Mouse (Mus musculus) myocyte (in vitro differentiated cells): ENCODE results near the gene Fgf2. TPM values are rescaled to one million over a fixed set of nuclear protein-coding genes. Genes with fewer than 3 reads are reported as not detected.

Experiments used
- H3K27me3 ChIP-seq: one replicate; pipeline ENCODE4 v1.6.1; 2011; ENCODE audit not compliant: control insufficient read depth, insufficient read depth, insufficient read length
- H3K36me3 ChIP-seq: one replicate; pipeline ENCODE4 v1.6.1; 2011; ENCODE audit not compliant: control insufficient read depth, insufficient read depth
- H3K4me2 ChIP-seq: one replicate; pipeline ENCODE4 v1.6.1; 2011; ENCODE audit warnings: low read depth, control low read depth
- H3K4me3 ChIP-seq: one replicate; pipeline ENCODE4 v1.5.1; 2011; ENCODE audit warnings: mild to moderate bottlenecking, control low read depth, moderate library complexity
- H3K79me2 ChIP-seq: one replicate; pipeline ENCODE4 v1.6.1; 2011; ENCODE audit not compliant: control insufficient read depth, insufficient read depth
- H3ac ChIP-seq: one replicate; pipeline ENCODE4 v1.6.1; 2011; ENCODE audit not compliant: control insufficient read depth, insufficient read length
- CEBPB ChIP-seq: IDR thresholded peaks from 2 replicates; pipeline ENCODE4 v1.6.1; 2011; ENCODE audit warnings: mild to moderate bottlenecking, moderate library complexity; ENCODE audit not compliant: poor library complexity, insufficient read depth, severe bottlenecking
- E2F4 ChIP-seq: IDR thresholded peaks from one replicate; pipeline ENCODE4 v1.6.1; 2011; ENCODE audit warnings: mild to moderate bottlenecking, control low read depth, moderate library complexity; ENCODE audit not compliant: insufficient read depth
- MAX ChIP-seq: IDR thresholded peaks from one replicate; pipeline ENCODE4 v1.6.1; 2011; ENCODE audit warnings: low read depth, mild to moderate bottlenecking, control low read depth
- MYOD1 ChIP-seq, 3 experiments: IDR thresholded peaks; one replicate each; pipeline ENCODE4 v1.6.1; 2011; ENCODE audit warnings: control low read depth in 2 of 3, low read depth in 2 of 3, mild to moderate bottlenecking in 2 of 3, moderate library complexity in 1 of 3; ENCODE audit not compliant: insufficient read length in 2 of 3, control insufficient read depth in 1 of 3
- MYOG ChIP-seq, 3 experiments: IDR thresholded peaks; one replicate each; pipeline ENCODE4 v1.6.1; 2011; ENCODE audit warnings: control low read depth in 2 of 3, low read depth in 2 of 3, mild to moderate bottlenecking in 2 of 3; ENCODE audit not compliant: insufficient read length in 2 of 3, control insufficient read depth in 1 of 3, insufficient read depth in 1 of 3
- POLR2A ChIP-seq: IDR thresholded peaks from one replicate; pipeline ENCODE4 v1.6.1; 2011; ENCODE audit warnings: low read depth, mild to moderate bottlenecking, control low read depth, moderate library complexity; ENCODE audit not compliant: insufficient read length
- POLR2AphosphoS2 ChIP-seq: IDR thresholded peaks from one replicate; pipeline ENCODE4 v1.6.1; 2011; ENCODE audit warnings: low read depth, control low read depth; ENCODE audit not compliant: insufficient read length
- REST ChIP-seq: IDR thresholded peaks from one replicate; pipeline ENCODE4 v1.6.1; 2011; ENCODE audit warnings: mild to moderate bottlenecking, control low read depth, moderate library complexity; ENCODE audit not compliant: insufficient read depth, insufficient read length
- SRF ChIP-seq: IDR thresholded peaks from one replicate; pipeline ENCODE4 v1.6.1; 2011; ENCODE audit warnings: low read depth; ENCODE audit not compliant: control insufficient read depth, insufficient read length
- TCF12 ChIP-seq: IDR thresholded peaks from one replicate; pipeline ENCODE4 v1.6.1; 2011; ENCODE audit warnings: mild to moderate bottlenecking, control low read depth; ENCODE audit not compliant: poor library complexity, insufficient read depth, severe bottlenecking
- TCF3 ChIP-seq: IDR thresholded peaks from one replicate; pipeline ENCODE4 v1.6.1; 2011; ENCODE audit warnings: low read depth, control low read depth; ENCODE audit not compliant: insufficient read length
- USF1 ChIP-seq: IDR thresholded peaks from one replicate; pipeline ENCODE4 v1.6.1; 2011; ENCODE audit warnings: low read depth, mild to moderate bottlenecking, control low read depth, moderate library complexity
- polyA plus RNA-seq: library from polyadenylated mRNA; unstranded; fragments of >200 nt; fragmentation: generic; extraction: Trizol; gene quantifications from one replicate; pipeline ENCODE4 v1.2.1, GENCODE M21; 2012; ENCODE audit warnings: missing spikeins

The Fgf2 gene
- polyA plus RNA-seq, 1 experiment, result 0.65 TPM

DNA sequence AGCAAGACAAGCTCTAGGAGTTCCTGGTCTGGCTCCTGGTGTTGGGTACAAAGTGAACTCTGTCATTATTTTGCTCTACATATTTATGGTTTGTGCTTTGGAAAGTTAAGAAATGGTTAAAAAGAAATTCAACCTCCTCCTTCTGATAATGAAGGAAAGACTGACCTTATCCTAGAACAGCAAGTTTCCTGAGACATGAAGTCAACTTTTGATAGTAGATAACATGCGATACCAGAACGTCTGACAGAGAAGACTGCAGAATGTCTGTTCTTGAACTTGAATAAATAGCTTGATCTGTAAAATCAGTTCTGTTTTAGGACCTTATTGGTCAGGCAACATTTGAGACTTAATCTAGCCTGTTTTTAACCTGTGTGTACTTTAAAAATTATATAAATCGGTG lies 21.5 kb upstream of the Fgf2 start:
- TF ChIP-seq MAX, result no peak
- no peak for TF ChIP-seq POLR2A
- TF ChIP-seq SRF, result no peak
- TF ChIP-seq CEBPB, result no peak

DNA sequence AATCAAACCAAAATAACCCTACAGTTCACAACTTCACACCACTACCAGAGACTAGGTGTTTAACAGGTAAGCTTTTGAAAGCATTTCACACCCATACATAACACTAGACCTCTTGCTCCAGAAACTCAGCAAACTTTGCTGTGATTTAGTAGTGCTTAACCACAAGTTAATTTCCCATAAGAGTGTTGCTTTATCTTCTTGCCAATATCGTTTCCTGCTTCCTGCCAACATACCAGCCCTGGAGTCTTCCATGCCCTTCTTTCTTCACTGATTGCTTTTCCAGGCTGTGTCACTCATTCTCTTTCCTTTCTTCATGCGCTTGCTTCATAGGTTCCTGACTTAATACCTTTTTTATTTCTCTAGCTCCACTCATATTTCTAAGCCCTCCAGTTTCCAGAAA lies 19.7 kb upstream of the Fgf2 start:
- Histone ChIP-seq H3K79me2 (no peaks in the 10 kb centered on the region), H3K4me2 (no peak overlapping the region)

More for the DNA sequence above, 21.5 kb upstream of the Fgf2 start:
- Histone ChIP-seq H3K79me2 (no peaks in the 10 kb centered on the region), H3K4me2 (no peak overlapping the region), H3K36me3 (no peaks in the 10 kb centered on the region), H3K27me3 (no peaks in the 10 kb centered on the region), H3K4me3 (no peak overlapping the region), H3ac (no peak overlapping the region)

DNA sequence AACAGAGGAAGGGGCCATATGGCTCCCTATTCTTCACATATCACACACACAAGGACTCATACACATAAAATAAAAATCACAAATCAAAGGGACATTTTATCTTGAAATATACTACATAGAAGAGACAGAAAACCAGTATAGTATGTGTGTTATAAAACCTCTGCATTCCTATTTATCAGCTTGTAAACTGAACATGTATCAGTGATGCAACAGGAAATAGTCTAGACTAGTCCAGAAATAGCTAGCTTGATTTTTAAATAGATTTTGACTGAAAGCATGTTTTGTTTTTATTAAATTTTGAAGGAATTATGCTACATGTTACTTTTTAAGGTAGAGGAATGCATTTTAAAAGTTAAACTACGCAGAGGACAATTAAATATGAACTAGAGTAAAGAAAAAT lies 18.2 kb upstream of the Fgf2 start:
- Histone ChIP-seq H3ac (no peak overlapping the region), H3K36me3 (no peaks in the 10 kb centered on the region), H3K27me3 (no peaks in the 10 kb centered on the region), H3K79me2 (no peaks in the 10 kb centered on the region), H3K4me2 (no peak overlapping the region), H3K4me3 (no peak overlapping the region)
- TF ChIP-seq USF1, result no peak
- TF ChIP-seq POLR2AphosphoS2, result no peak
- TF ChIP-seq MAX, result no peak
- no peak for TF ChIP-seq E2F4
- no peak for TF ChIP-seq CEBPB

More for the DNA sequence above, 19.7 kb upstream of the Fgf2 start:
- Histone ChIP-seq H3K4me3 (no peak overlapping the region), H3K27me3 (no peaks in the 10 kb centered on the region), H3ac (no peak overlapping the region), H3K36me3 (no peaks in the 10 kb centered on the region)
- no peak for TF ChIP-seq MYOG (IDR thresholded peaks at IDR 0.05; ENCODE audit: control insufficient read depth in 1 of 3, insufficient read depth in 1 of 3, insufficient read length in 2 of 3, low read depth in 2 of 3)
- no peak for TF ChIP-seq MYOD1 (IDR thresholded peaks at IDR 0.05; ENCODE audit: control insufficient read depth in 1 of 3, insufficient read length in 2 of 3, low read depth in 2 of 3)
- no peak for TF ChIP-seq POLR2A
- TF ChIP-seq TCF12, result no peak
- TF ChIP-seq E2F4, result no peak
- no peak for TF ChIP-seq USF1
- TF ChIP-seq REST, result no peak
- no peak for TF ChIP-seq TCF3
- no peak for TF ChIP-seq SRF
- TF ChIP-seq CEBPB, result no peak
- TF ChIP-seq POLR2AphosphoS2, result no peak
- TF ChIP-seq MAX, result no peak

DNA sequence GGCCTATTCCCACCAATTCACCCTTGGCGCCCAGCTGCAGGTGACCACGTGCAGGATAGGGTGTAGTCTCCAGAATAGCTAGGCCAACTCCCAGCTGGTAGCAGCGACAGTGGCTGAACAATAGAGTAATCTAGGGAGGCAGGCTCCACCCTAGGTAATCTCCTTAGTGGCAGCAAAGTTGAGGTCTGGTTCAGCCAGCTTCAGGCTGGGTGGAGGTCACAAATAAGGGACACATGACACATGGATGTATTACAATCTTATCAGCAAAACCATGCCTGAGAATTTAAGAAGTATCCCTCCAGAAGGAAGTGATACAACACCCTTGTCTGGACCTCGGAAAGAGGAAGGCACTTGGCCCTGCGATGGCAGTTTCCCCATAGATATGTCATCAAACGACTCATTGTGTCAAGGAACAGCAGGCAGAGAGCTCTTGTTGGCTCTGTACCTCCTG lies 16.1 kb upstream of the Fgf2 start:
- no peaks in the 10 kb centered on the region for H3K36me3 ChIP-seq
- no peak overlapping the region for H3ac ChIP-seq

DNA sequence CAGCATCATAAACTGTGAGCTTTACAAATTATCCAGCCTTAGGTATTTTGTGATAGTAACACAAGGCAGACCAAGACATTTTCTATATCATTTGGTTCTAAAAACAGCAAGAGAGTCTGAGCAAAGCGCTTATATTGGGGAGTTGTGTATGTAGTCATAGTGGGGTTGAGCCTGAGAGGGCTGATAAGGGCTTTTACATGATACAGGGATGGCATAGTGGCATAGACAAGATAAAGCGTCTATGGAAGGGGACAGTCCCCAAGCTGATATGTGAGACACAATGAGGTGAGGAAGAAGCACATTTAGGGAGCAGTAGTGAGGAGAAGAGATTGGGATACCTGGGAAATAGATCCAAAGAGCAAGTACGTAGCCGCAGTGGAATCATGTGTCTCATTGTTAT lies 14.1 kb upstream of the Fgf2 start:
- no peak for TF ChIP-seq POLR2A
- TF ChIP-seq USF1, result no peak
- no peak for TF ChIP-seq MAX
- no peak for TF ChIP-seq TCF3
- TF ChIP-seq SRF, result no peak
- Histone ChIP-seq H3K36me3 (no peaks in the 10 kb centered on the region), H3K4me2 (no peak overlapping the region), H3K4me3 (no peak overlapping the region), H3ac (no peak overlapping the region), H3K27me3 (no peaks in the 10 kb centered on the region), H3K79me2 (no peaks in the 10 kb centered on the region)

More for the DNA sequence above, 16.1 kb upstream of the Fgf2 start:
- no peak overlapping the region for H3K4me2 ChIP-seq
- H3K4me3 ChIP-seq, result no peak overlapping the region
- no peaks in the 10 kb centered on the region for H3K79me2 ChIP-seq
- TF ChIP-seq MYOD1 (IDR thresholded peaks at IDR 0.05; ENCODE audit: control insufficient read depth in 1 of 3, insufficient read length in 2 of 3, low read depth in 2 of 3) (no peak), POLR2AphosphoS2 (no peak), CEBPB (no peak), SRF (no peak), TCF12 (no peak), USF1 (no peak), MAX (no peak), E2F4 (no peak), POLR2A (no peak), REST (no peak), TCF3 (no peak), MYOG (IDR thresholded peaks at IDR 0.05; ENCODE audit: control insufficient read depth in 1 of 3, insufficient read depth in 1 of 3, insufficient read length in 2 of 3, low read depth in 2 of 3) (no peak)
- H3K27me3 ChIP-seq, result no peaks in the 10 kb centered on the region

DNA sequence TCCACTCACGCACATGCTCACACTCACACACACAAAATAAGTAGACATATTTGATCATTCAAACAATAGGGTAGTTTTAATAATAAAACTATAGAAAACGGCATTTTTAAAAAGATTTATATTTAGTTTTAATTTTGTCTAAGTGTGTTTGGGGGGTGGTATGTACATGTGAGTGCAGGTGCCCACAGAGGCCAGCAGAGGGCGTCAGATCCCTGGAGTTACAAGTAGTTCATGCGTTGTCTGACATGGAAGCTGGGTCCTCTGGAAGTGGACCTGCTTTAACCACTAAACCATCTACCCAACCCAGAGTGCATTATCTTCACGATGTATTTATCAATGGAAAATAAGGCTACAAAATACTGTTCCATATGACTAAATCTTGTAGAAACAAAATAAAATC lies 7.0 kb upstream of the Fgf2 start:
- Histone ChIP-seq H3K79me2 (no peaks in the 10 kb centered on the region), H3K27me3 (no peaks in the 10 kb centered on the region), H3ac (no peak overlapping the region), H3K36me3 (no peaks in the 10 kb centered on the region), H3K4me3 (no peak overlapping the region), H3K4me2 (no peak overlapping the region)
- TF ChIP-seq MYOG (IDR thresholded peaks at IDR 0.05; ENCODE audit: control insufficient read depth in 1 of 3, insufficient read depth in 1 of 3, insufficient read length in 2 of 3, low read depth in 2 of 3), result no peak
- no peak for TF ChIP-seq MYOD1 (IDR thresholded peaks at IDR 0.05; ENCODE audit: control insufficient read depth in 1 of 3, insufficient read length in 2 of 3, low read depth in 2 of 3)
- TF ChIP-seq REST, result no peak
- no peak for TF ChIP-seq SRF
